Mouse (Mus musculus): ENCODE measurements around the gene St3gal5. TPM values are rescaled to one million over a fixed set of nuclear protein-coding genes. Genes with fewer than 3 reads are reported as not detected.

St3gal5 gene
- total RNA-seq, 1 experiment from 2014 or later = 38.3 TPM

DNA sequence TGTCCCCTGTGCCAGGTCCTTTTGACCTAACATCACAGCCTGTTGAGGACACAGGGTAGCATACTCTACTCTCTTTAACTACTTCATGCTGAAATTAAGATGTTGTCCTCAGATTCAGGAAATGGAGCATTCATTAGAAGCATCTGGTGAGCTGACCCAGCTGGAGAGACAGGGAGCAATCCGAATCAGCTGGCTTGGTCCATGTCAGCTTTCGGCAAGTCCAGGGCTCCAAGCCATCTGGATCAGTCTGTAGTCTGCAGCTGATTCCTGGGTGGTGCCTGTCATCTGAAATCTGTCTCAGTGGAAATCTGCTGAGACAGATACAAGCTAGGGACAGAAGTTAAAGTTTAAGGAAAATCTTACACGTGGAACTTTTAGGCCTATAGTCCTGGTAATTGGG, 23.9 kb downstream of the St3gal5 start:
- ATAC-seq (replicated peaks; ENCODE audit: insufficient number of reproducible peaks, low FRiP score, low TSS enrichment, poor library complexity, severe bottlenecking) = no peak

DNA sequence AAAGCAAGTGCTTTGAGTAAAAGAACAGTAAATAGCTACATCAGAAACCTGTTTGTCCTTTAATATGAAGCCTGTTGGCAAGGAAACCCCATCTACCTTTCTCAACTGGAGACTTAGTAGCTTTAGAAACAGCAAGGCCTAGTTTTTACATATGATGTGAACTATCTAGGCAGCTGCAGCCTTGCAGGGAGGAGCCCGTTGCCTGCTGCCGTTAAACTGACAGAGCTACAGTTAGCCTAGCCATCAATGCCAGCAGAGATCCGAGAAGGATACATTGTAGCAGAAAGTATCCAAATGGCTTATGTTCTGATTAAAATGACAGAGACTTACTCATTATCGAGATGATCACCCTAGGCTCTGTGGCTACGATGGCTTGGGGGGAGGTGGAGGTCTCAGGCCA, 25.1 kb downstream of the St3gal5 start:
- ATAC-seq (replicated peaks; ENCODE audit: insufficient number of reproducible peaks, low FRiP score, low TSS enrichment, poor library complexity, severe bottlenecking) = no peak

DNA sequence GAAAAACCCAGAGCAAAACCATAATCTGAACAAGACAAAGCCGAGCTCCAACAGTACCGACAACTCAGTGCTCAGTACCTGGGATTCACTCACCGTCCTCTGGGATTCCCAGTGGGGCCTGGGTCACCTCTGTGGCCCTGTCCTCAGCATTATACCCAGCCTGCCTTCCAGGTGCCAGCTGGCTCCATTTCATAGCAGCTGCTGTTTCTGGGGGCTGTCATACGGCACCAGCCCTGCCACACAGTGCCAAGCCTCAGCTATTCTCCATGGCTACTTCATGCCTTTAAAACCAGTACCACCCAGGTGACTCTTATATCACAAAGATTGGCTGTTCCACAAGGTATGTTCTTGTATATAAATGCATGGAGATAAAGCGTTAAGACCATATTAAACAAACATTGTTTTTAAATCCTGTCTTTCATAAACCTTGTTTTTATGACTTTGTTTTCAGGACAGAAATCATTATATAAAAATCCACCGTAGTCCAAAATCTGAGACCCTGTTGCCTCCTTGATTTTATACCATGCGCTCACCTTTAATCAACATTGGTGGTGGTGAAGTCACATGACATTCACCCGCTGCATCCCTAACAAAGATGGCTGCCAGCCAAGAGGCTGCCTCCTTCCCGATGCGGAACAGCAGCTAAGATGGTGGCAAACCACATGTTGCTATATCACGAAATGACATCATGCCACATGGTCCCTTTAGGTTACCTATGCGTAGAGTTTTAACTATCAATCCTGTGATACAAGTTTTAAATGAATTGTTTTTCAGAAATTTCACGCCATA, 27.1 kb downstream of the St3gal5 start:
- ATAC-seq (replicated peaks; ENCODE audit: insufficient number of reproducible peaks, low FRiP score, low TSS enrichment, poor library complexity, severe bottlenecking) = no peak

DNA sequence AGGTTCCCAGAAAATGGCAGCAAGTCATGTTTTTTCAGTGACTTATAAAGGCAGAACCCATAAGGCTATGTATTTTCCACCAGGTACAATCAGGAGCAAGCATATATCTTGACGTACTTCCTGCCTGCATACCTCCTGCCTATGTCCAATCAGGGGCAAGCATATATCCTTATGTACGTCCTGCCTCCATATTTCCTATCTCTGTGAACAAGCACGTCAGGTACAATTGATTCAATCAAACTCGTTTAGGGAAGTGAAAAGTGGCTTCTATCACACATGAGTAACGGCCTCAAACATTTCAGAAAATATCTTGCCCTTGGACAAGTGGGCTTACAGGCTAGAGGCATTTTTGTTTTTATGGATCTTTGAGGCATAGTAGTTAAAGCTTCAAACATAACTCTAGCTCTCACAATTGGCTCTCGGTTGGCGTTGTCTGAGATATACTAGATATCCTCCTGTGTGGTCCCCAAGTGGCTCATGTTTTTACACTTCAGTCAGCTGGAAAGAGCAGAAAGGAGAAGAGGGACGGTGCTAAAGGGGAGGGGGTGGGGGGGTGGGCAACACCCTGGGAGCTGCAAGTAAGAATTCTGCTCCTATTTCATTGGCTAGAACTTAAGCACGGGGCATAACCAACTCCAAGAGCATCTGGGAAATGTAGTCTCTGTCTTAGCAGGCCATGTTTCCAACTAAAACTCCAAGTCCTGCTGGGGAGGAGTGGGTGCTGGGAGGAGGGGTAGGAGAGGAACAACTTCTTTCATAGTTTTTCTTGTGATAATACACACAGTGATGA, 28.9 kb downstream of the St3gal5 start:
- ATAC-seq (replicated peaks; ENCODE audit: insufficient number of reproducible peaks, low FRiP score, low TSS enrichment, poor library complexity, severe bottlenecking) = no peak

DNA sequence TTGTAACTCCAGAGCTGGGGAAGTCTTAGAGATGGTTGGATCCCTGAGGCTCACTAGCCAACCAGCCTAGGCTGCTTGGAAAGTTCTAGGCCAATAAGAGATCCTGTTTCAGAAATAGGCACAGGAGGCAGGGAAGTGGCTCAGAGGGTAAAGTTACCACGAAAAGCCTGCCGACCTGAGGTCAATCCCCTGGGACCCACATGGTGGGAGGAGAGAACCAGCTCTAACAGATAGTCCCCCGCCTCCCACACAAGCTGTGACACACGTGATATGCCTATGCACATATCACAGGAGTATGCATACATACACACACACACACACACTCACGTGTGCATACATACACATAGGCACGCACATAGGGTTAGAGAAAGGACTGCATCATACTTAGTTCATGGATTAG, 32.7 kb downstream of the St3gal5 start:
- ATAC-seq (replicated peaks; ENCODE audit: insufficient number of reproducible peaks, low FRiP score, low TSS enrichment, poor library complexity, severe bottlenecking) = no peak

DNA sequence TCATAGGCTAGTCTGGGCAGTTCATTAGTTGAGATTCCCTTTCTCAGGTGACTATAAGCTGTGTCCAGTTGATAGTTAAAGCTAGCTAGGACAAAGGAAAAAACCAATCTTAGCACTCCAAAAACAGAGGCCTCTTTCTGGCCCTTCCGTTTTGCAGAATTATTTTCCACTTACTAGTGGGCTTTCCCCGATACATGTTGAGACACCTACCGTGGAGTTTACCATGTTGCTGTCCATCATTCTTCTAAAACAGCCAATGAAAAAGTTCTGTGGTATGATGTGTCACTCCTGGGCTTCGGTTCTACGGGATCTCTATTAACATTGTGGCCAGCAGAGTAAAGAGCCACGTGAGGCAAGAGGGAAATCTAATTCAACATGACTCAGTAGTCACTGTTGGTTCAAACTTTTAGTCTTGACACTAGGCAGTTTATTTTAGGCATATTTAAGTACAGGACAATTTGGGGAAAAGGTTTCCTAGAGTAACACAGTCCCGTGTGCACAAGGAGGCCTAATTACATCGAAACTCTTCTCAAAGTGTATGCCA, 35.4 kb downstream of the St3gal5 start:
- ATAC-seq (replicated peaks; ENCODE audit: insufficient number of reproducible peaks, low FRiP score, low TSS enrichment, poor library complexity, severe bottlenecking) = no peak

DNA sequence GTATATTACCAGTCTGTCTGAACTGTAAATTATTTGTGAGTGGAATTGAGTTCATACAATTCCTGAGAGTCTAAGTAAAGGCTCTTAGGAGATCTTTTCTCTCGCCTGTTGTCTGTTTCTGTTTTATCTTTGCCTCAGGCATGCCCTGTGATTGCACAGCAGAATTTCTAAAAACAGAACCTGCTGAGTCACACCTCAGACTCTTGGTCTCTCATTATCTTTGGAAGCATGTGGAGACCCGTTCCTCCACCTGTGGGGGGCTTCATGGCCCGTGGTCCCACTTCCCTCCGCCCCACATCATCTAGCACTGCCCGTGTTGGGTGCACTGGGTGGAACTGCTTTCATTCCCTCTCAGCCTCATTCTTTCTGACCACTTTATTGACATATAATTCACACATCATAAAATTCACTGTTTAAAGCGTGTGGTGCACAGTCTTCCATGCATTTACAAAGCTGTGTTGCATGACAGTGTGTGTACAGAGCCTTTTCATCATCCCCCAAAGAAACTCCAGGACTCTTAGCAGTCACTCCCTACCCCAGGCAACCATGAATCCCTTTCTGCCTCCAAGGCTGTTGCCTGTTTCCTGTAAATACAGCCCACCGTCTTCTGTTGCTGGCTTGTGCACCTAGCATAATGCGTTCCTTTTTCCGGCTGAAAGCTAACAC, 37.6 kb downstream of the St3gal5 start:
- no peak for ATAC-seq (replicated peaks; ENCODE audit: insufficient number of reproducible peaks, low FRiP score, low TSS enrichment, poor library complexity, severe bottlenecking)

DNA sequence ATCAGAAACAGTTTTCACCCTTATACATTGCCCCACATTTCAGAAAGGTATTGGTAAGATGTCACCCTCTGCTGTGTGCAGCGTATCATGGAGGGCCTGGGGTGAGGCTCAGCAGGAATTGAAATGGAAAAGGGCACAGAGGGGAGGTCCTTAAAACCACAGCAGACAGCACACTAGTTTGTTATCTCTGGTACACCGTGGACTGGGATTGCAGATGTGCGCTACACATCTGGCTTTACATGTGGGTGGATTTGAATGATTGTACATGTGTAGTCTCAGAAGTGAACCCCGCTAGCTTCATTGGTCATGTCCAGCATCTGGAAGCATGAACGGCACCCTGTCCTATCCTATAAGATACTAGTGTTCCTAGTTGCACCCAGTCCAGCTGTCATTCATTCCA, 38.6 kb downstream of the St3gal5 start:
- ATAC-seq (replicated peaks; ENCODE audit: insufficient number of reproducible peaks, low FRiP score, low TSS enrichment, poor library complexity, severe bottlenecking) = no peak

DNA sequence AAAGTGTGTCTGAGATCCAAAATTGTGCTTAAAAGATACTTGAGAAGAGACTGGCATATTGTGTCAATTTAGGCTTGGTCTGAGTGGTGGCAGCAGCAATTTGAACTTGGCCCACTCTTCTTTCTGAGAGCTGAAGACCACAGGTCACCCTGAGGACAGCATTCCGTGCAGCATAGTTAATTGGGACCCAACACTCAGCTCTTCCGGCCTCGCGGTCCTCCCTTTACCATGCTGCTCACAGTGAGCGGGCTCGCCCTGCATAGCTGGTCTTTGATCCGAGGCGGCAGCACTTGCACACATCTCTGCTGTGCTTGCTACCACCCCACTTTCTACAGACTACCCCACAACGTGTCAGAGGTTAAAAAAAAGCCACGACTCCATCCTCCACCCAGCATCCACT, 39.2 kb downstream of the St3gal5 start:
- no peak for ATAC-seq (replicated peaks; ENCODE audit: insufficient number of reproducible peaks, low FRiP score, low TSS enrichment, poor library complexity, severe bottlenecking)

DNA sequence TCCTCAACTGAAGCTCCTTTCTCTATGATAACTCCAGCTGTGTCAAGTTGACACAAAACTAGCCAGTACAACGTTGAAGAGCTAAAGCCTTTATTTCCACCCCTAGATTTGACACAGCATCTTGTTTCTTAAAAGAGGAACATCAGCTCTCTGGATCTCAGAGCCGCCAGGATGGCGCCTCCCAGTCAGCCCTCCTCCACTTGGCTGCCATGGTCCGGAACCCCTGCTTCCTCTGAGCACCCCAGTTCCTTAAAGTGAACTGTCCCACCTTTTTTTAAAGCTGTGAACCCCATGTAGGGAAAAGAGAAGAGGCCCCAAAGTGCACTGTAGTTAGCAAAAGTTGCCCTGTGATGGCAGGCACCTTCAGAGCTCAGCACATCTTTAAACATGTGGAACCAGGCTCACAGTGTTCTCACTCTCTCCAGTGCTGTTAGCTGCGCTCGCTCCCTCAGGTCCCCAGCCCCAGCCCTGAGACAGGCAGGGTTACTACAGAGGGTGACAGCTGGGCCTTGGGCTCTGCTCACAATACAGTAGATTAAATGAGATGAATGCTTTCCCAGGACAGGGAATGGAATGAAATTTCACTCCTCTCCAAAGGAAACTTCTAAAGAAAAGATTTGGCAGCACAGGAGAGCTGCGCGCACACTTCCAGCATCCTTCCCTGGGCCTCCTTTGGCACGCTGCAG, 42.3 kb downstream of the St3gal5 start:
- ATAC-seq (replicated peaks; ENCODE audit: insufficient number of reproducible peaks, low FRiP score, low TSS enrichment, poor library complexity, severe bottlenecking) = peak; percentile 78

DNA sequence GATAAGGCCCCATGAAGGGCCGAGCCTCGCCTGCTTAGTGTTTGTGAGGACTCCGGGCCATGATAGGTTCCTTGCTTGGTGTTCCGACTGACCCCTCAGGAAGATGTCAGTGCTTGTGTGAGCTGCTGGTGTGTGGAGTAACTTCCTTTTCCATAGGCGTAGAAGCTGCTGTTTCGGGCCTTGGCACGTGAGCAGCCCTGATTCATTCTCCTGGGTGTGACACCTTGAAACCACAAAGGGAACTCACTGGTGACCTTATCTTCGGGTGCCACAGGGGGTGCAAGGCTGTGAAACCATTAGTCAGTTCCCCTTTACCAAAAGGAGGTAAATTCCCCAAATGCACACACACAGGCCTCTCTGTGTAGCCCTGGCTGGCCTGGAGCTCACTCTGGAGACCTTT, 43.0 kb downstream of the St3gal5 start:
- peak; percentile 93 for ATAC-seq (replicated peaks; ENCODE audit: insufficient number of reproducible peaks, low FRiP score, low TSS enrichment, poor library complexity, severe bottlenecking)

DNA sequence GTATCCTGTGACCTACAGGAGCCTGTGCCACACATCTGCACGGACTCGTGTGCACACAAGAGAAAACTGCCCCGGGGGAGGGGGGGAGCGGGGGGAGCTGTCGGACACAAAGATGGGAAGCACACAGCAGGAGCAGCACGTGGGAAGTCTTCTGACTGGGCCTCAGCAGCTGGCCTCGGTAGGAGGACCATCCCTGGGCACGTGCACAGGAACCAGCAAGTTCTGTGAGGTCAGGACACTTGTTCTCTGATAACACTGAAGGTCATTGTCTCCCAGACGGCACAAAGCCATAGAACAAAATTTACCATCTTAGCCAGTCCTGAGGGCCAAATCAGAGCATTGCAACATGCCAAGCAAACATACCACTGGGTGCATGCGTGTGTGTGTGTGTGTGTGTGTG, 43.8 kb downstream of the St3gal5 start:
- ATAC-seq (replicated peaks; ENCODE audit: insufficient number of reproducible peaks, low FRiP score, low TSS enrichment, poor library complexity, severe bottlenecking) = 0 out of 2 replicates have a peak, but pooled peaks have one; percentile 8

DNA sequence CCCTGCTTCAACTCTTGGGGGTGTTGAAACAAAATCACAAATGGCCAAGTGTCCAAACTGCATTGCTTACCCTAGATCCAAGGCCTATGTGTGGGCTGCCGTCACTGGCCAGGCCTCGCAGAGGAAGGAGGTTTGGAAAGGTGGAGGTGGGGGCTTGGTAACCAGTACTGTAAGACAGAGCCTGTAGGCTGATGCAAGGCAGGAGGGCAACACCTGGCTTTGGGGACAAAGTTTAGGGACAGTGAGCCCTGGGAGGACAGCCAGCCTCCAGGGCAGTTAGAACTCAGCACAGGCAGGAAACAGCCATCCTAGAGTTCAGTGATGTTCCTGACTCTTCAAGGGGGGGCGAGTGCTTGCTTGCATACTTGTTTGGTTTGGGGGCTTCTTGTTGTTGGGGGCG, 45.2 kb downstream of the St3gal5 start:
- ATAC-seq (replicated peaks; ENCODE audit: insufficient number of reproducible peaks, low FRiP score, low TSS enrichment, poor library complexity, severe bottlenecking) = no peak

DNA sequence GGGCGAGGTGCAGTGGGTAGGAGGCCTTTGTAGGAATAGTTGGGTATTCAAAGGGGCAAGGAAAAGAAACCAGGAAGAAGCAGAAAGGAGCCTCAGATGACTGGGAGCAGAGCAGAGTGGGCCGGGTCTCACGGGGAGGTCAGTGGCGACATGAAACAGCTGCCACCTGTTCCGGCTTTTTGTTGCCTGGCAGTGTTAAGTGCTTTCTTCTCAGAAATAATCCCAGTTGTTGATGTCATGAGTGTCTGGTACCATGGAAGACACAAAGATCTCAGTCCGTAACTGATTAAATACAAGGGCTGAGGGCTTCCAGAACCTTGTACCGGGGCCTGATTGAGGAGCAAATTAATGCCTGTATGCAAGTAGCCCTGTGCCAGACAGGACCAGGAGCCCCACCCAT, 47.0 kb downstream of the St3gal5 start:
- ATAC-seq (replicated peaks; ENCODE audit: insufficient number of reproducible peaks, low FRiP score, low TSS enrichment, poor library complexity, severe bottlenecking) = no peak

DNA sequence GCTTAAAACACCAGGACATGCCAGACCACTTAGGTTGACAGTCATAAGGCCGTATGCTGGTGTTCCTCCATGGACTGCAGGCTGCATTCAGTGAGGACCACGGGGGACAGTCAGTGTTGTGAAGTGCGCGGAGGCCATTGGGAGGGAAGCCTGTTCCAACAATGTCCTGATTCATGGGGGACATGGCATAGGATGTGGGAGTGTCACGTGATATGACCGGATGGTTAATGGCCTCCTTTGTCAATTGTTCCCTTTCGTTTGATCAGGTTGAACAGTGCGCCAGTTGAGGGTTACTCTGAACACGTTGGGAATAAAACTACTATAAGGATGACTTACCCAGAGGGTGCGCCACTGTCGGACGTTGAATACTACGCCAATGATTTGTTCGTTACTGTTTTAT, 49.4 kb downstream of the St3gal5 start:
- ATAC-seq (replicated peaks; ENCODE audit: insufficient number of reproducible peaks, low FRiP score, low TSS enrichment, poor library complexity, severe bottlenecking) = no peak

DNA sequence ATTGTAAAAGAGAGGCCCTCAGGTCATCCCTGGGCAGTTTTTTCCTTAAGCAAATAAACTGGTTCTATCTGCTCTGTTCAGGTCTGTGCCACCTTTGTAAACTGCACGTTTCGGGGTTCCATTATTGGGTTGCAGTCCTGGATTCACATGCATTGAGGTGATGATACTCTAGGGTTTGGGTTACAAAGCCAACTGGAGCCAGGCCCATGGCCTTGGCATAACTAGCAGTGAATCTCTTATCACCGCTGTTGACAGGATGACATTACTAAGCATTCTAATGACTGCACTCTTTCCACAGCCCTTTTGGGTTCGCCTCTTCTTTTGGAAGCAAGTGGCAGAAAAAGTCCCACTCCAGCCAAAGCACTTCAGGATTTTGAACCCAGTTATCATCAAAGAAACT, 51.3 kb downstream of the St3gal5 start:
- no peak for ATAC-seq (replicated peaks; ENCODE audit: insufficient number of reproducible peaks, low FRiP score, low TSS enrichment, poor library complexity, severe bottlenecking)

DNA sequence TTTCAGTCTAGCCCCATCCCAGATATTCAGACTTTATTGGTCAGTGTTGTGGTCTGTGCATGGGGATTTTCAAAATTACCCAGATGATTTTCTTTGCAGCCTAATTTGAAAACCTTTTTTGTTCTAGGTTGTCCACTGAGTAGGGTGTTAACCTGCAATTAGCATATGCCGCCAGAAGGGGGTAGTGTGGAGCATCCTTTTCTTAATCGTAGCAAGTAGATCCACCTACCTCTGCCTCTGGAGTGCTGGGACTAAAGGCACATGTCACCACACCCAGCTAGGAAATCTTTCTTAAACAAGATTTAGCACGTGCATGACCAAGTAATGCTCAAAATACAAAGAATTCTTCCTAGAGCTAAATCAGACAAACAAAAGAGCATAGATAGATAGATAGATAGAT, 52.4 kb downstream of the St3gal5 start:
- ATAC-seq (replicated peaks; ENCODE audit: insufficient number of reproducible peaks, low FRiP score, low TSS enrichment, poor library complexity, severe bottlenecking) = no peak

DNA sequence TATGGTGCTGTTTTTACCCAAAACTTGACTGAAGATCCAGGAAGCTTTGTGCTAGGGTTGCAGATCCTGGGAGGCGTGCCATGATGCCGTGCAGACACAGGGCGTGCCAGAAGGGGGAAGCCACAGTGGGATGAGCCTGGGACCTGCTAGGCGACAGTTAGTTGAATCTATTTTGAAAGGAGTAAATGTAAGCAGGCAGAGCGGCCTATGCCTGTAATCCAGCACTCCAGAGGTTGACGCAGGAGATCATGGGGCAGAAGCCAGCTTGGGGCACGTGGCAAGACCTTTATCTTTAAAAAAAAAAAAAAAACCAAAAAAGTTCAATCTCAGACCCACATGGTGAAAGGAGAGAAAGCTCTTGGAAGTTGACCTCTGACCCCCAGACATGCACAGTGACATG, 55.3 kb downstream of the St3gal5 start:
- no peak for ATAC-seq (replicated peaks; ENCODE audit: insufficient number of reproducible peaks, low FRiP score, low TSS enrichment, poor library complexity, severe bottlenecking)

DNA sequence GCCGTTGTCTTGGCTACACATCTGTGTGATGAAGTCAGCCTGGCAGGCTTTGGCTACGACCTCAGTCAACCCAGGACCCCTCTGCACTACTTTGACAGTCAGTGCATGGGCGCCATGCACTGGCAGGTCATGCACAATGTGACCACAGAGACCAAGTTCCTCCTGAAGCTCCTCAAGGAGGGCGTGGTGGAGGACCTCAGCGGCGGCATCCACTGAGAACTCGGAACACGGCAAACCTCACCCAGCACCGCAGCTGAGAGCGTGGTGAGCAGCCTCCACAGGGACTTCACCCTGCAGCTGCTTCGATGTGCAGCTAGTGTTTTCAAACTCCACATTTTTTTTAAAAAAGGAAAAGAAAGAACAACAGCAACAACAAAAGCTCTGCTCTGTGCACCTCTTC, 56.1 kb downstream of the St3gal5 start:
- peak; percentile 91 for ATAC-seq (replicated peaks; ENCODE audit: insufficient number of reproducible peaks, low FRiP score, low TSS enrichment, poor library complexity, severe bottlenecking)

Measured in monocyte, adult 5-6 weeks (primary cell).